Mouse (Mus musculus) urinary bladder, postnatal 36 days (tissue): Measurements from ENCODE around the gene Olfr1122.
"Not testable (repeated sequence)": the region's sequence is repeated elsewhere in the genome, so short reads cannot be mapped to it uniquely, and the experiment has no call there.

ENCODE experiments used
- DNase-seq, 2 experiments: peaks; one replicate each; pipeline ENCODE4 v3.0.0; 2022; ENCODE audit warnings: low spot score in 2 of 2, mixed read lengths in 1 of 2

Gene Olfr1122

GRCm38 (mm10) chr2:87385549-87385948, at the start of gene Olfr1122:
Olfr1122 (plus strand) TSS chr2:87385849.
- DNase-seq, result no peak

- no peak for DNase-seq
Measured at GRCm38 (mm10) chr2:87354515-87354914, 31.1 kb upstream of the Olfr1122 start, which contains the start of gene Olfr1120. Olfr1120 (plus strand) TSS chr2:87354815.

- DNase-seq, result not testable (repeated sequence)
Measured at GRCm38 (mm10) chr2:87360121-87360520, 25.5 kb upstream of the Olfr1122 start.

GRCm38 (mm10) chr2:87369595-87369994, 16.1 kb upstream of the Olfr1122 start, which contains the start of gene Olfr1121:
Olfr1121 (plus strand) TSS chr2:87369895.
- DNase-seq, result no peak

GRCm38 (mm10) chr2:87371726-87372125, 13.9 kb upstream of the Olfr1122 start:
- no peak for DNase-seq

- no peak for DNase-seq
Measured at GRCm38 (mm10) chr2:87383935-87384334, 1.7 kb upstream of the Olfr1122 start.

GRCm38 (mm10) chr2:87393605-87394004, 8.0 kb downstream of the Olfr1122 start:
- not testable (repeated sequence) for DNase-seq

- not testable (repeated sequence) for DNase-seq
Measured at GRCm38 (mm10) chr2:87394686-87395085, 9.0 kb downstream of the Olfr1122 start.

GRCm38 (mm10) chr2:87416335-87416734, 30.7 kb downstream of the Olfr1122 start, which contains the start of gene Olfr1123:
Olfr1123 (plus strand) TSS chr2:87416635.
- DNase-seq, result no peak

- no peak for DNase-seq
Measured at GRCm38 (mm10) chr2:87429975-87430374, 44.3 kb downstream of the Olfr1122 start, which contains the start of gene Olfr1124. Olfr1124 (plus strand) TSS chr2:87430275.

- no peak for DNase-seq
Measured at GRCm38 (mm10) chr2:87437731-87438130, 52.1 kb downstream of the Olfr1122 start.
